Mouse (Mus musculus) G1E-ER4 (cell line): ENCODE results near the gene Isg15. TPM values are rescaled to one million over a fixed set of nuclear protein-coding genes. Genes with fewer than 3 reads are reported as not detected.

ENCODE experiments used
- GATA1 ChIP-seq: IDR thresholded peaks from one replicate; pipeline ENCODE4 v1.8.0; 2012; ENCODE audit warnings: low read length, inconsistent platforms
- polyA plus RNA-seq: library from polyadenylated mRNA; stranded (reverse); fragments of >175 nt; gene quantifications from 2 replicates; pipeline ENCODE4 v1.2.3, GENCODE M21; 2012

Gene Isg15
- polyA plus RNA-seq, 1 experiment, result not detected

DNA sequence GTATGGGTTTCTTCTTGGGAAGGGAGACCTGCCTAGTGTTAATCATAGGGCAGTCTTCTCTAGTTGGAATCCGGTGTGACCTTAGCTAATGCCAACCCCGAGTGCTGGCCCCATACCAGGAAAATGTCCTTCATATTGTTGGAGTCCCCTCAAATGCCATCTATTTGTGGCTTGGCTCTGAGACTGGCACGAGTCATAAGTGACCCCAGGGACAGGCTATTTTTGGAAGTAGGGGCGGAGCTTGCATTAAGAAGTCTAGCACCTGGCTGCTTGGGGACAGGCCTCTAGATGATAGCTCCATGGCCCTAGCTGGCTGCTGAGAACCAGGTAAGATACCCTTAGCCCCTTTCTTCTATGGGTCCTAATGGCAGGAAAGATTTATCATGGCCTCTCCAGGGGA, 15.0 kb upstream of the Isg15 start, which contains the start of gene Perm1:
Gene Perm1 (plus strand): TSS at position 220 of the 400 bp plus-strand sequence.
- no peak for TF ChIP-seq GATA1

DNA sequence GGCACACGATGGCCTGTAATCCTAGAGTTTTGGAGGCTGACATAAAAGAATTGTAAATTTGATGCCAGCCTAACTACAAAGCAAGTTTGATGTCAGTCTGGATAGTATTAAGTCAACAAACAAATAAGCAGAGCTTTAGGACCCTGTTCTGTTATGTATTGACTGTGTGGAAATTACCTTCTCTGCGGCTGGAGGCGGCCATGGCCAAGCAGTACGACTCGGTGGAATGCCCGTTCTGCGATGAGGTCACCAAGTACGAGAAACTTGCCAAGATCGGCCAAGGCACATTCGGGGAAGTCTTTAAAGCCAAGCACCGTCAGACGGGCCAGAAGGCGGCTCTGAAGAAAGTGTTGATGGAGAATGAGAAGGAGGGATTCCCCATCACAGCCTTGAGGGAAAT, 12.5 kb upstream of the Isg15 start:
- TF ChIP-seq GATA1, result no peak

DNA sequence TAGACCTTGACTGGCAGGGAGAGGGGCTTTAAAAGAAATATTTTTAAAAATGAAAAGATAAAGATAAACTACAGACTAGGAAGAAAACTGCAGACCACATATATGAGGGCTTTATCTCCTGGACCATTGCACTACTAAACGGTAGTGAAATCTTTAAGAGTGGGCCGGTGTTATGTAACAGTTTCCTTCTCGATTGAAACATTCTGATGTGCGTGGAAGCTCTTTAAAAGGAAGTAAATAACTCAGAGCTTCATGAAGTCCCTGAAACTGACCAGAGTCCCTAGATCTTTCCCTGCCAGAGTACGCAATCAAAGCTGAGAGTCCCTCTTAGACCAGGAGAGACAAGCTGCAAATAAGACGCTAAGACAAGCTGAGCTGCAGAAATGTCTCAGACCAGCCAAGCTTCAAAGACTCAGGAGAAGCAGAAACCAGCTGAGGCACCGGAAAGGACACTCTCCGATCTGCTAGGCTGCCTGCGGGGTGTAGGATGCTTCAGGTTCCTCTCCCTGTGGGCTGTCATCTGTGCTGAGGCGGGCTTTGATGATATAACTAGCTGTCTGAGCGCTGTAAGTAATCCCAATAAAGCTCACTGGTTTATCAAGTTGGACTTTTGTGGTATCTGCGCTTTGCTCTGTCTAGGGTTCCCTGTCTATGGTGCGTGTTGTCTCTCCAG, 9.5 kb upstream of the Isg15 start:
- TF ChIP-seq GATA1, result no peak

DNA sequence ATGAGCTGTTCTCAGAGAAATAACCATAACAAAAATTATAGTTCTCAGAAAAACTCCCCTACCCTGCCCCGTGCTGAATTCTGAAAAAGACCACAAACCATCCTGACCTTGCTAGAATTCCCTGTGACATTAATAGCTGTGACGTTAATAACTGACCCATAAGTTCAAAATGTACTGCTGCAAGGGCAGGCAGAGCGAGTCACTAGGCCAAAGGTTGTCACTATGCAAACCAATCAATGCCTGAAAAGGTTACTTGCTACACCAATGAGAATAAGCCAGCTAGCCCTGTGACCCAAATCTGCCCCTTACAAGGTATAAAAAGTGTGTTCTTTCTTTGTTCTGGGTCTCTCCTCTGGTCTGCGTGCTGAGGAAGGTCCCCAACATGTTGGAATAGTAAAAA, 8.3 kb upstream of the Isg15 start:
- no peak for TF ChIP-seq GATA1

DNA sequence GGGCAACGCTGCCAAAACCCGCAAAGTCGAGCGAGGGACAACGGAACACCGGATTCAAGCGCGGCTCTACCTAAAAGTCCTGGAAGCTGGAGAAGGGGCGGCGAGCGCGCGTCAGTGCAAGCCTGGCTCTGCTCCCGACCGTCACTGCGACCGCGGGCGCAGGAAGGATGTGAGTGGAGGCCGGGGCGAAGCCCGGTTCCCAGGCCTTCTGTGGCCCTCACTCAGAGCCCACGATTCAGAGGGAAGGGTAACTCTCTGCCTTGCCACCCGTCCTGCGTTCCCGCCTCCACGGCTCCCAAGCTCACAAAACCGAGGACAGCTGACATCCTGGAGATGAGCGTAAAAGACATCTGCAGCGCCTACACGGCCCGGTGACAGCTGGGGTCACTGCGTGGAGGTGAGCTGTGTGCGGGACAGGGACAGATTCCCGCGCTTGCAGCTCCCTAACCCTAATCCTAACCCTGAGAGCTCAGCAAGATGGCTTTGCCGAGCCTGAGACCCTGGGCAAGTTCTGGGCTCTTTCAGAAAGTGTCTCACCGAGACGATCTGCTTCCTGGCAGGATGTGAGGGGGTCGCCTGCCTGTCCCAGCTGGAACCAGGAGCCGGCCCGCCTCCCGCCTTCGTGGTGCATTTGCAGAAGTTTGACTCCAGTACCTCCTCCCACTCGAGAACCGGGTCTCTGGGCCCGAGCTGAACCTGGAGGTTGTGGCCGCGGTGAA, 3.0 kb upstream of the Isg15 start:
- no peak for TF ChIP-seq GATA1

DNA sequence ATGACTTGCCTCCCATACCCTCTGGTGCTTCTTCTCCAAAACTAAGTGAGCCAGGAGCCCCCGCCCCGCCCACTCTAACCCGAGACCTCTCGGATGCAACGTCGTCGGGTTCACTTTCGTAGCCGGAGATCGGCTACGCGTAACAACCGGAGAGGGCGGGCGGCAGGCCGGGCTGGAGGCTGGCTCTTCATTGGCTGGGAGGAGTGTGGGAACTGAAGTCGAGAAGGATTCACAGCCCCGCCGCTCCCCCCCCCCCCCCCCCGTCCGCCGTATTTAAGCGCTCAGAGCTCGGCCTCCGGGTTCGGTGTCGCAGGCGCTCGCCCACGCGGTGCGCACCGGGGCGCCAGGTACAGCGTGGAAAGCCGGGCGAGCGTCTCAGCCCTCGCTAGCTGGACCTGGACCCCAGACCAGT, 2.4 kb upstream of the Isg15 start, which contains the start of gene AW011738:
Gene AW011738 (plus strand): TSS at position 304 of the 412 bp plus-strand sequence.
- no peak for TF ChIP-seq GATA1

DNA sequence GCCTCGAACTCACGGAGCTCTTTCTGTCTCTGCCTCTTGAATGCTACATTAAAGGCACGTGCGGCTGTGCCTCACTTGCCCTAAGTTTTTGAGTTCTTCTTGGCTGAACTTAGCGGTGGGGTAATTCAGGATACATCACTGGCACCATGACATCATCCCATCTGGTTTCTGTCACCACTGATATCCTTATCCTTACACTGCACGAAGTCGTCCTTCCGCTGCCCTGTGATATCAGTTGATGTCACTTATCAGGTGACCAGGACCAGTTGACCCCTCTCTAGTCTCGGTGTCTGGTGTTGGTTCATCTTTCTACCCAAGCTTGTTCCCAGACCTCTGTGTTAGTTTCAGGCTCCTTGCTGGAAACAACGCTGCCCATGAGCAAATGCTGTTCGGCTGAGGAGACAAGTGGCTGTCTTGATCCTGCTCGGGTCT, 1.9 kb upstream of the Isg15 start:
- no peak for TF ChIP-seq GATA1

DNA sequence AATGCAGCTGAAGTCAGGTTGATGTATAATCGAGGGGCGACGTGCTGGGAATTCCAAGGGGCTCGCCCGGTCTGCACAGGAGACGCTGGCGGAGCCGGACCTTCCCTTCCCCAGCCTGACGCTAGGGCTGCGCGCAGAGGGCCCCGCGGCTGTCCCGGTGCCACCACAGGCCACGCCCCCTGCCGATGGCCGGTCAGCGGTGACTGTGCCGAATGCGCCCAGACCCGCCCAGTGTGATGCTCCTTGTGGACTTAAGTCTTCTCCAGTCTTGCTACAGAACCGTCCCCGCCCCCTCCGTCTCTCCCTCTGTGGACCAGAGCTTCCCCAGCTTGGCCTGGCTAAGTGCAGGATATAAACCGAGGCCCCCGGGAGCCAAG, 2.8 kb downstream of the Isg15 start:
- no peak for TF ChIP-seq GATA1

DNA sequence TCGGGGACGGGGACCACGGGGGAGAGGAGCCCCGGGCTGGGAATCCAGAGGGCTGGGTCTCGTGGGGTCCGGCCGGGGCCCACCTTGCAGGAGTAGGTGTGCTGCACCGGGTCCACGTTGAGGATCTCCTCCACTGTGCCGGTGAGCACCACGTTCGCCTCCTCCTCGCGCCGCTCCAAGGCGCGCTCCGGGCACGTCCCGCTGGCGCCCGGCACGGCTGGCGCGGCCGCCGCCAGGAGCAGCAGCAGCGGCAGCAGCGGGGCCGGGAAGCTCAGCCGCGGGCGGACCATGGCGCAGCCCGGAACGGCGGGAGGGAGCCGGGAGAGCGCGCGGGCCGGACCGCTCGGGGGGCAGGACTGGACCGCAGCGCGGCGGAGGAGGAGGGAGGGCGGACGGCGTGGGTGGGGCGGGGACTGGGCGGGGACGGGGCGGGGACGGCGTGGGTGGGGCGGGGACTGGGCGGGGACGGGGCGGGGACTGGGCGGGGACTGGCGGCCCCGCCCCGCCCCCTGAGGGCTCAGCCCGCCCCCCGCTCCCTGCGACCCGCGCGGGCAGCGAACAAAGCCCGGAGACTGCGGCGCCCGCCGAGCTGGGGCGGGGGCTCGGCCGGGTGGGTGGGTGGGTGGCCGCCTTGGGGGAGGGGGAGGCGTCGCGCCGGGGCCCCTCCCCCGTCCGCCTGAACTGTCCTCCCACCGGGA, 3.3 kb downstream of the Isg15 start, which contains the start of gene Agrn:
Gene Agrn (minus strand): TSS at position 358 of the 698 bp plus-strand sequence.
- no peak for TF ChIP-seq GATA1

DNA sequence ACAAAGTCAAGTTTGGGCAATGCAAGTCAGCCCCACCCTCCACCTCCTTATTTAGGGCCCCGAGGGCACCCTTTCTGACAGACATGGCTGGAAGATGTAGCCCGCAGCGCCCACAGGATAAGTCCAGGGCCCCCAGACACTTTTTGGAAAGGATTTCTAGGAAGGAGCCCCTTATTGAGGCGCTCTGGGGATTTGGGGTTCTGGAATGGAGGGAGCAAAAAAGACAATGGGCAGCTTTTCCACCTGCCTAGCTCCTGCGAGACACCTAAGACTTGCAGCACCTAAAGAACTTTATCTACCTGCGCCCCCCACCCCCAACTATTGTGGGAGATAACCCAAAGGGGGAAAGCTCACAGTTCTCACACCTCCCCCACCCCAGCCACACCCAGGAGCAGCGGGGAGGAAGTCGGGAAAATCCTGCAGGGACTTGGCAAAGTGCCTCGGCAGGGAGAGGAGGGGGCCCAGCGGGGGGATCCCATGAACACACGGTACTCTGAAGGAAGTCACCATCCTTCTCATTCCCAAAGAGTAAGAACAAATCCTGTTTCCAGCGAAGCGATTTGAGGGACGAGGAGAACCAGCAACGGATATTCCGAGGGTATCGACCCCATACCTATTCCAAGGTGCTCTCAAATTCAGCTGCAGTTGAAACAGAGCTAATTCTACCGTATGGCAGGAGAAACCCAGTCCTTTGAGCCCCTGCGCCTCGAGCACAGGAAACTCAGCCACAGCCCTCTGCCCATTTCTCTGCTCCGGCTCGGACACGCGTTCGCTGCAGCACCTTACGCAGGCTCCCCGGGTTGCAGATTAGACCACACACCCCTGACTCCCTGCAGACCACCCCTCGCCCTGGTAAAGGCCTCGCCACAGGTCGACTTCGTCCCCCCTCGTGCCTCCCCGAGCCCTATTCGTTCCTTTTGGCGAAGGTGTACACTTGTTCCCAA, 4.4 kb downstream of the Isg15 start:
- no peak for TF ChIP-seq GATA1

DNA sequence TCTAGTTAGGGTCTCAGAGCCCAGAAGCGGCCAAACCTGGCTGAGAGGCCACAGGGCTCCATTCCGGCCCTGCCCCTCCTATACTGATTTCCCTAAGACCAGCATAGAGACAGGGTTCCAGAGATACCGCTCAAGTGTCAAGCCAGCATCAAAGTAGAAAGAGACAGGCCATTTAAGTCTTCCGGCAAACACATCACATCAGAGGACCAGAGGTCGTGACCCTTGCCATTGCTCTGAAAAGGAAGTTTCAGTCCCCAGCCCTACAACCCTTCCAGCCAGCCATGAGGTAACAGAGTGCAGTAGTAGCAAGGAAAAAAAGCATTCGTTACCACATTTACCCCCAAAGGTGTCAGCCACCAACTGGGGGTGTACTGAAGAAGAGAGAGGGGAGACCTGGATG, 6.3 kb downstream of the Isg15 start:
- TF ChIP-seq GATA1, result no peak

DNA sequence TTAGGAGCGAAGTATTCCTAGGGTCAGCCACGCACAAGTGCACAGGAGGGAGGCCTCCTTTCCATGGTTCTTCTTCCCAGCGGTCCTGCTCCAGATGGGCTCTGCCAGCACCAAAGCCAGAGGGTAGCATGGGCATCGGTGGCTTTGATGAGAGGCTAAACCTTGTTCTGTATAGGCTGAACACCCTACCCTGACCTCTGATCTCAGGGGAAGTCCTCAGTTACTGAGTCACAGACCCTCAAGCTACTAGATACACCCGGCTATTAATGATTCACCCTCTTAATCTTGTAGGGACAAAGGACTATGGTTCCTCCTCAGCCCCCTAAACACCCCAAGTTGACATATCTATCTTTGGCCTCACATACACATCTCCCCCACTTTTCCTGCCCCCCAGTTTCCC, 6.7 kb downstream of the Isg15 start:
- no peak for TF ChIP-seq GATA1

DNA sequence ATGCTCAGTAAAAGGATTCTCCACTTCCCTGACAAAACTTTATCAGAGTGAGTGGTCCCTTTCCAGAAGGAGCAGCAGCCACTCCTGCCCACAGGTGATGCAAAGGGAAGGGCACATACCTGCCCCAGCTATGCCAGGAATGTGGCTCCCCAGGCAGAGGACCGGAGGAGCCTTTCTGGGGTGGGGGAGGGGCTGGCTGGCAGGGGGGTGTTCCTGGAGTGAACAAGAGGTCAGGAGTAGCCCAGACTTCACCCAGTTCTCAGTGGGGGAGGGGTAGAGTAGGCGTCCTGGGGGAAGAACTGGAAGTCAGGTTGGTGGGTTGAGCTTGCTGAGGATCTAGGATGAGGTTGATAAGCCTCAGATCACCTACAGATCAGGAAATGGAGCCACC, 7.4 kb downstream of the Isg15 start:
- no peak for TF ChIP-seq GATA1

DNA sequence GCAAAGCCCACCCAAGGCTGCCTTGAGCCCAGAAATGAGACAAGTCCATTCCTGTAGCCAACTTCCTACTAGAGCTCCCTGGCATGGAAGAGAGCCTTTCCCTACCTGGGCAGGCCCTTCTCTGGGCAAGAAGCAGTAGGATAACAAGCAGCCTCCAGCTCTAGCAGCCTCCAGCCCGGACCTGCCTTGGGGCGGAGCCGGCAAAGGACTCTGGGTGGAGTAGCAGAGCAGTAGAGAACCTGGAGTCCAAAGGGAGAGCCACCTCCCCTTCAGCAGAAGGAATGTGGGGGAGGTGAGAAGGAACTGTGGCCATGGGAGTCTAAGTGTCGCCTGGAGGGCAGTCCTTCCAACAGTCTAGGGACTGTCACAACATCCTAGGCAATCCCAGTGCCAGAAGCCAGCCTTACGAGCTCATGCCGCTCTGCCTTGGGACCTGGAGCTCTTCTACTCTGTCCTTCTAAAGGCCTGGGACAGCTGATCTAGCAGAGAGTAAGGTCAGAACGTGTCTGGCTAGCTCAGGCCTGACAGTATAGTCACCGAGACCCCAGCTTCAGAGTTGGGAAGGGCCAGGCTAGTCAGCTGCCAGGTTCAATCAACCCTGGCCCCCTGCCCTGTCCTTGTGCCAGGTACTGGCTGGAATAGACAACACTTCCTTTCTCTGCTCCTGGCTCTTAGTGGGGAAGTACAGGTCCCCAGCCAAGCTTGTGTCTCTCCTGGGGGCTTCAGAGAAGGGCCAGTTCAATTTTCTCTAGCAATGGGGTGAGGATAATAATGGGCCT, 8.0 kb downstream of the Isg15 start:
- no peak for TF ChIP-seq GATA1

DNA sequence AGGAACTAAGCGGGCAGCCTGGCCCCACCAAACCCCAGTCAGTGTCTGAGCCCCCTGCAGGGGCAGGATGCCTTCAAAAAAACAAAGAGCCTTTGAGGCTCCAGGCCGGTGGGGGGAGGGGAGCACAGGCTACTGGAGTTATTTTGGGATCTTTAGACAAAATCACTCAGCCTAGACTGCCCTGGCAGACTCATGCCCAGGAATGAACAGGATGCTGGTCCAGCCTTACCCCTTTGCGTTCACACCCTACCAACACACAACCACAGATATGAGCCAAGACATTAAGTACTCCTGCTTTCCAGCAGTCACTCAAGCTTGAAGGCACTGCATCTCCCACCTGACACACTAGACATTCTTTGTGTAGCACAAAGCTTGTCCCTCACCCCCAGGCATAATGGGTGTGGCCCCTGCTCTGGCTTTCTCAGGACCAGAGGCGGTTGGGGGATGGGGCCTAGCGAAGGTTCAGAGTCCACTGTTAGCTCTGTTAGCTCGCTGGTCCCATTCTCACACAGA, 11.8 kb downstream of the Isg15 start:
- no peak for TF ChIP-seq GATA1
